Mouse (Mus musculus) frontal cortex, postnatal 36 days (tissue): Measurements from ENCODE around the gene Fam50b.

Experiments
- DNase-seq, 2 experiments: peaks; one replicate each; pipeline ENCODE4 v3.0.0; 2022; ENCODE audit warnings: low spot score in 2 of 2

Fam50b gene

DNA sequence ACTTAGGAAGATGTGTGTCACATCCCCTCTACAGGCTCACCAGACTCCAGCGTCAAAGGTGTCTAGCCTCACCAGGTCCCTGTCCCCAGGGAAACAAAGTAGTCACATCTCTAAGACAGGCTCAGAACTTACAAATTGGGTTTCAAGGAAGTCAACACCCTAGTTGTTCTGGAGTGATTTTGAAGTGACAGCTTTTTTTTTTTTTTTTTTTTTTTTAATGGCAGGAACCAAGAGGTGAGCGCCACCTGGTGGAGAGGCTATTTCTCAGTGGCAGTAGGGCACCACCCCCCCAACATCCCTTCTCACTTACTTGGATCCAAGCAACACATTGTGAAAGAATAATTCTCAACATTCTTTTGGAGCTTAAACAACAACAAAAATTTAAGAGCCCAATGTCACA lies 59.2 kb downstream of the Fam50b start:
- peak; percentile 38 to 50 for DNase-seq

DNA sequence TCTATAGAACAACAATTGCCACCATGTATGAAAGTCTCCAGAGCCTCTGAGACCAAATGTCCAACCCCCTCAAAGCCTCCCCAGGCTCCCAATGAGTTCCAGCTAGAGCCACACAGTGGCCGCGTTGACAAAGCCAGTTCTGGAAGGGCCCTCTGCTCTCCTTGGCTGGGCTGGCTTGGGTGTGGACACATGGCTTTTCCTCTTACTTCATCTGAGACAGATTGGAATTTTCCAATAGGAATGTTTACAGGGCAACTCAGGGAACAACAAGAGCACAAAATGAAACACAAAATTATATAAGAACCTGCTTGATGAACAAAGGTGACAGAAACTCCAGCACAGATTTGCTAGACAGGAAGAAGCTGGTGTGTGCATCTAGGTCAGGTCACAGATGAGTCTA lies 59.8 kb downstream of the Fam50b start:
- no peak for DNase-seq
